Mouse (Mus musculus): Measurements from ENCODE around the gene Nav2. TPM values are rescaled to one million over a fixed set of nuclear protein-coding genes. Genes with fewer than 3 reads are reported as not detected.

Nav2 gene
- polyA plus RNA-seq, 1 experiment = 46.2 TPM

DNA sequence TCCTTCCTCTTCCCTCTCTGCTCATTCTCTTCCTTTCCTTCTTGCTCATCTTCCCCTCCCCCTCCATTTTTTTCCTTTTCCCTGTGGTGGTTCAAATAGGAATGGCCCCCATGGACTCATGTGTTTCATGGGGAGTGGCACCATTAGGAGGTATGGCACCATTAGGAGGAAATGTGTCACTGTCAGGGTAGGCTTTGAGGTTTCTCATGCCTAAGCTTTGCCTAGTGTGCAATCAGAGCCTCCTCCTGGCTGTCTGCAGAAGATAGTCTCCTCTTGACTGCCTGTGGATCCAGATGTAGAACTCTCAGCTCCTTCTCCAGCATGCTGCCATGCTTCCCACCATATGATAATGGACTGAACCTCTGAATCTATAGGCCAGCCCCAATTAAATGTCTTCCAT is 525.4 kb downstream of the Nav2 start:
- DNase-seq = no peak
- H3K27me3 ChIP-seq (ENCODE audit: control insufficient read depth, insufficient read depth, low read length) = no peaks in the 10 kb centered on the region
- TF ChIP-seq POLR2A (IDR thresholded peaks at IDR 0.05; ENCODE audit: control insufficient read depth, extremely low read depth, insufficient read depth, low read length, poor library complexity) (no peak), CTCF (IDR thresholded peaks at IDR 0.05; ENCODE audit: borderline replicate concordance, control insufficient read depth, extremely low read depth, insufficient read depth, low read length, poor library complexity) (no peak)
- no peak overlapping the region for H3K4me3 ChIP-seq (ENCODE audit: control insufficient read depth, insufficient read depth, low read length)
- H3K27ac ChIP-seq (ENCODE audit: control insufficient read depth, insufficient read depth, low read length) = no peak overlapping the region
- H3K36me3 ChIP-seq (ENCODE audit: control insufficient read depth, insufficient read depth, low read length) = no peaks in the 10 kb centered on the region
- no peaks in the 10 kb centered on the region for H3K4me1 ChIP-seq (replicated peaks; ENCODE audit: control insufficient read depth, insufficient read depth, low read length)

- 93% methylated on average over 7 of the region's 7 CpGs for WGBS
- no peak for DNase-seq
- Histone ChIP-seq H3K4me3 (ENCODE audit: control insufficient read depth, insufficient read depth, low read length) (no peak overlapping the region), H3K36me3 (ENCODE audit: control insufficient read depth, insufficient read depth, low read length) (no peaks in the 10 kb centered on the region), H3K27me3 (ENCODE audit: control insufficient read depth, insufficient read depth, low read length) (no peaks in the 10 kb centered on the region), H3K27ac (ENCODE audit: control insufficient read depth, insufficient read depth, low read length) (no peak overlapping the region), H3K4me1 (replicated peaks; ENCODE audit: control insufficient read depth, insufficient read depth, low read length) (no peaks in the 10 kb centered on the region)
- TF ChIP-seq CTCF (IDR thresholded peaks at IDR 0.05; ENCODE audit: borderline replicate concordance, control insufficient read depth, extremely low read depth, insufficient read depth, low read length, poor library complexity) (no peak), POLR2A (IDR thresholded peaks at IDR 0.05; ENCODE audit: control insufficient read depth, extremely low read depth, insufficient read depth, low read length, poor library complexity) (no peak)
These were observed 528.0 kb downstream of the Nav2 start for GRCm38 (mm10) chr7:49436492-49436891.

DNA sequence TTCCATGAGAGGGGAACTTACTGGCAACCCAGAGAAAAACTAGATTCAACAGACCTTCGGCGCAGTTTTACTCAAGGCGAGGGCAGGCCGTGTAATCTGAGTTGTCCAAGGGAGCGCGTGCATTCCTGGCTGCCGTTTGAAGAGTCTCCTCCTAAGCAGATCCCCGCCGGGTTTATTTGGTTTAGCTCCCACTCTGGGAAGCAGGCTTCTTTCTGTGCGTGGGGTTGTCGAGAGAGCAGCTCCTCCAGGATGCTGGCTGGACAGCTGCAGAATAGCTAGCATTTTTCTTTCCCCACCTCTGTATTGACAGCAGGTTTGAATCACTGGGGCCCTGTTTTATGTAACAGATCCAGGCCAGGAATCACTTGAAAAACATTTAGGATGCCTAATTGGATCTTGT is 529.4 kb downstream of the Nav2 start:
- Histone ChIP-seq H3K27me3 (ENCODE audit: control insufficient read depth, insufficient read depth, low read length) (no peaks in the 10 kb centered on the region), H3K4me3 (ENCODE audit: control insufficient read depth, insufficient read depth, low read length) (no peak overlapping the region), H3K27ac (ENCODE audit: control insufficient read depth, insufficient read depth, low read length) (no peak overlapping the region), H3K4me1 (replicated peaks; ENCODE audit: control insufficient read depth, insufficient read depth, low read length) (no peaks in the 10 kb centered on the region), H3K36me3 (ENCODE audit: control insufficient read depth, insufficient read depth, low read length) (no peaks in the 10 kb centered on the region)
- TF ChIP-seq POLR2A (IDR thresholded peaks at IDR 0.05; ENCODE audit: control insufficient read depth, extremely low read depth, insufficient read depth, low read length, poor library complexity) = no peak
- no peak for TF ChIP-seq CTCF (IDR thresholded peaks at IDR 0.05; ENCODE audit: borderline replicate concordance, control insufficient read depth, extremely low read depth, insufficient read depth, low read length, poor library complexity)
- DNase-seq = no peak
- 90% methylated on average over 11 of the region's 11 CpGs for WGBS

DNA sequence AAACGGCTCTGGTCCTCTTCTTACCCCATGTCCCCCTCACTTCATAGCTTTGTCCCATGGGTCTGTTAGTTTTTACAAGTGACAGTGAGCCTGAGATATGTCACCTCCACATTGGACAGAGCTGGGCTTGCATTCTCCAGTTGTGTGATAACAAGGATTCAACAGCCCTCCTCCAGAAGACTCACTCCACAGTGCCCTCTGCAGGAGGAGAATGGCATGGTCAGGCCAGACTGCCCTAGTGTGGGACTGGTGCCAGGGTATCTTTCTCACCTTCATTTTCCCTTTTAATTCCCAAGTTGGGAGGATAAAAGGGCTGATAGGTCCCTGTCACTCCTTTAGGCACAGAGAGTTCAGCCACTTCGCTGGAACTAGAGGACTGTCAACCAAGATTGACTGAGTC is 530.6 kb downstream of the Nav2 start:
- no peak overlapping the region for H3K27ac ChIP-seq (ENCODE audit: control insufficient read depth, insufficient read depth, low read length)
- peak; percentile 15; the same call in 1 of the 2 replicates for TF ChIP-seq CTCF (IDR thresholded peaks at IDR 0.05; ENCODE audit: borderline replicate concordance, control insufficient read depth, extremely low read depth, insufficient read depth, low read length, poor library complexity)
- TF ChIP-seq POLR2A (IDR thresholded peaks at IDR 0.05; ENCODE audit: control insufficient read depth, extremely low read depth, insufficient read depth, low read length, poor library complexity) = no peak
- DNase-seq = peak; percentile 54
- H3K36me3 ChIP-seq (ENCODE audit: control insufficient read depth, insufficient read depth, low read length) = no peaks in the 10 kb centered on the region
- 65% methylated on average over 2 of the region's 2 CpGs for WGBS
- H3K4me3 ChIP-seq (ENCODE audit: control insufficient read depth, insufficient read depth, low read length) = no peak overlapping the region
- no peaks in the 10 kb centered on the region for H3K4me1 ChIP-seq (replicated peaks; ENCODE audit: control insufficient read depth, insufficient read depth, low read length)
- no peaks in the 10 kb centered on the region for H3K27me3 ChIP-seq (ENCODE audit: control insufficient read depth, insufficient read depth, low read length)

DNA sequence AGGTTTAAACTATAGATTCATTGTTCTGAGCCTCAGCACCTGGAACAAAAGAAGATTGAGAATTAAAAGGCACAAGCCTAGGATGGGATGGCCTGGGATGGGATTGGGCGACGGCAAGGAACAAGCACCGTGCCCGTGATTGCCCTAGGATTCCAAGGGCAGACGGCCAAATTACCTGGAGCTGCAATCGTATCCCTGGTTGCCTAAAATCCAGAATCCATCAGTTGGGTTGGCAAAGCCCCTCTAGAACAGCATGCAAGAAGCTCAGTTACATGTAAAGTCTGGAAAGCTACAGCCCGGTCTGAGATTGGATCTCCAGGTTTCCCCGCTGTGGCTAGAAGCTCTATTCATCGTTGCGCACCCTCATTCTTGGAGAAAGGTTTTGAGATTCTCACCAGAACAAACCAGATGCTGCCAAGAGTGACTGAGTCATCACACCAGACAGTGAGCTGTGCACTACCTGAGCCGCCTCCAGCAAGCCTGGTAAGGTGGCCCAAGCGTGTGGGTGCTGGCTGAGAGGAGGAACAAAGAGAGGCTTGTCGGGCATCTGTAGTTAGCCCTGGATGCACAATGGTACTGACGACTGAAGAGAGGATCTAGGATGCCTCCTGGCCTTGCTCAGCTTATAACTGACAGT is 531.9 kb downstream of the Nav2 start:
- WGBS = 90% methylated on average over 14 of the region's 14 CpGs
- no peak for DNase-seq
- TF ChIP-seq CTCF (IDR thresholded peaks at IDR 0.05; ENCODE audit: borderline replicate concordance, control insufficient read depth, extremely low read depth, insufficient read depth, low read length, poor library complexity) (no peak), POLR2A (IDR thresholded peaks at IDR 0.05; ENCODE audit: control insufficient read depth, extremely low read depth, insufficient read depth, low read length, poor library complexity) (no peak)
- Histone ChIP-seq H3K4me1 (replicated peaks; ENCODE audit: control insufficient read depth, insufficient read depth, low read length) (no peaks in the 10 kb centered on the region), H3K36me3 (ENCODE audit: control insufficient read depth, insufficient read depth, low read length) (no peaks in the 10 kb centered on the region), H3K4me3 (ENCODE audit: control insufficient read depth, insufficient read depth, low read length) (no peak overlapping the region), H3K27ac (ENCODE audit: control insufficient read depth, insufficient read depth, low read length) (no peak overlapping the region), H3K27me3 (ENCODE audit: control insufficient read depth, insufficient read depth, low read length) (no peaks in the 10 kb centered on the region)

GRCm38 (mm10) chr7:49442174-49442573 is 533.7 kb downstream of the Nav2 start:
- Histone ChIP-seq H3K36me3 (ENCODE audit: control insufficient read depth, insufficient read depth, low read length) (no peaks in the 10 kb centered on the region), H3K4me3 (ENCODE audit: control insufficient read depth, insufficient read depth, low read length) (no peak overlapping the region), H3K27me3 (ENCODE audit: control insufficient read depth, insufficient read depth, low read length) (no peaks in the 10 kb centered on the region), H3K27ac (ENCODE audit: control insufficient read depth, insufficient read depth, low read length) (no peak overlapping the region), H3K4me1 (replicated peaks; ENCODE audit: control insufficient read depth, insufficient read depth, low read length) (no peaks in the 10 kb centered on the region)
- DNase-seq = no peak
- TF ChIP-seq POLR2A (IDR thresholded peaks at IDR 0.05; ENCODE audit: control insufficient read depth, extremely low read depth, insufficient read depth, low read length, poor library complexity) (no peak), CTCF (IDR thresholded peaks at IDR 0.05; ENCODE audit: borderline replicate concordance, control insufficient read depth, extremely low read depth, insufficient read depth, low read length, poor library complexity) (no peak)
- WGBS = 90% methylated on average over 8 of the region's 8 CpGs

DNA sequence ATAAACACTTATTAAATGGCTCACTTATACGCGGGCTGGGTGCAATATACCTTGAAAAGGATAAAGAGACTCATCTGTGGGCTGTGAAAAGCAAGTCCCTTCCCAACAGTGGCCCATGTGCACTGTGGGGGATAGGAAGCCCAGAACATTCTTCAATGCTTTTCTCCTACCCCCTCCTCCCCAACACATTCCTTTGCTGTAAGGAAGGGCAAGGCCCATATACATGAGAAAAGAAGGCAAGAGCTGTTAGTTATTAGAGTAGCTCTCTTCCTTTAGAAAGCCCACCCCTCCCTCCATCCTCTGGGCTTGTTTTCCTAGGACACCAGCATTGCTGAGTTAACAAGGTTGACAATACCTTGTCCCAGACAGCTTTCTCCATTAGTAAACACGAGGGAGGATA is 540.1 kb downstream of the Nav2 start:
- H3K27me3 ChIP-seq (ENCODE audit: control insufficient read depth, insufficient read depth, low read length) = no peaks in the 10 kb centered on the region
- H3K4me1 ChIP-seq (replicated peaks; ENCODE audit: control insufficient read depth, insufficient read depth, low read length) = peaks cover 4% of the 10 kb centered on the region; the same call in 1 of the 2 replicates
- DNase-seq = no peak
- no peak overlapping the region for H3K4me3 ChIP-seq (ENCODE audit: control insufficient read depth, insufficient read depth, low read length)
- 95% methylated on average over 3 of the region's 3 CpGs for WGBS
- H3K27ac ChIP-seq (ENCODE audit: control insufficient read depth, insufficient read depth, low read length) = no peak overlapping the region
- TF ChIP-seq CTCF (IDR thresholded peaks at IDR 0.05; ENCODE audit: borderline replicate concordance, control insufficient read depth, extremely low read depth, insufficient read depth, low read length, poor library complexity) (no peak), POLR2A (IDR thresholded peaks at IDR 0.05; ENCODE audit: control insufficient read depth, extremely low read depth, insufficient read depth, low read length, poor library complexity) (no peak)
- H3K36me3 ChIP-seq (ENCODE audit: control insufficient read depth, insufficient read depth, low read length) = no peaks in the 10 kb centered on the region
